Mouse (Mus musculus): ENCODE data around the gene Ahdc1. TPM values are rescaled to one million over a fixed set of nuclear protein-coding genes. Genes with fewer than 3 reads are reported as not detected.

Ahdc1 gene
- polyA plus RNA-seq, 1 experiment from 2014 or later = 11.6 TPM

DNA sequence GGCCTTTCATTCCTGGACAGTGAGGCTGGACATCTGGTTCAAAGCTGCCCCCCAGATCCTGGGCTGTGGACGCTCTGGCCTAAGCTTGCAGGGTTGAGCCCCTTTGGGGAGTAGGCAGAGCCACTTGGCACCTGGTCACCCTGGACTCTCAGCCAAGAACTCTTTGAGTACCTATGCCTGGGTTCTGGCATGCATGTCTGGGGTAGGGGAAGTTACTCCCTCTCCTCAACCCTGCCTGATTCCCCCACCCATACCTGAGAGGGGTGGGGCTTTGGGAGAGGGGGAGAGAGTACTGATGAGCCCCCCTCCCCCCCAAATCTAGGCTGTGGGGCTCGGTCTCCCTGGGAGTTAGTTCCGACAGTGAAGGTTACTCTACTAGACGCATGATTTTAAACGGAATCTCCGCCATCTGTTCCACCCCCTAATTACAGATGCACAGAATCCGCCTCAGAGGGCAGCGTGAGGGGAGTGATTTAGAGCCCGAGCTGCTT, 10.2 kb downstream of the Ahdc1 start:
- peaks cover 15% of the 10 kb centered on the region; the same call in 1 of the 2 replicates for H3K36me3 ChIP-seq
- no peak for ATAC-seq (ENCODE audit: insufficient number of reproducible peaks, low FRiP score)
- peak overlapping the region; percentile 49; the same call in 1 of the 2 replicates for H3K9ac ChIP-seq
- 36% methylated on average over 9 of the region's 9 CpGs for WGBS
- no peak overlapping the region for H3K4me3 ChIP-seq
- H3K27me3 ChIP-seq (replicated peaks) = no peaks in the 10 kb centered on the region
- H3K9me3 ChIP-seq (replicated peaks) = no peaks in the 10 kb centered on the region
- peaks cover 100% of the 10 kb centered on the region for H3K4me1 ChIP-seq (replicated peaks)
- peak overlapping the region; percentile 59; the same call in 1 of the 2 replicates for H3K27ac ChIP-seq (ENCODE audit: poor library complexity, severe bottlenecking)
- H3K4me2 ChIP-seq = peak overlapping the region; percentile 46

DNA sequence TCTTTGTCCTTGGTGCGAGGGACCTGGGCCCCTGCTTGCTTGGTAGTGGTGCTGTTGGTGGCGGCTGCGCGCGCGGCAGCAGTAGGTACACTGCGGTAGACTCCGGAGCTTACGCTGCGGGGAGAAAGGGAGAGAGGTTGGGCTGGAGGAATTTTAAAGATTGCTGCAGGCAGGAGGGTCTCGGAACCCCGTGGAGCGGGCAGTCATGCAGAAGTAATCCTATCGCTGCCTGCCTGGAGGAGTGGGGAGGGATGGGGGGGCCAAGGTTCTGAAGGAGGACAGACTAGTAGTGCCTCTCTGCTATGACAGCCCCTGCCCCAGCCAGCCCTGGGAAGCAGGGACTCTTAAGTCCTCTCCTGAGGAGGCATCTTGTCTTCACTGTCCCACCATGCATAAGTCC, 11.2 kb downstream of the Ahdc1 start:
- no peak overlapping the region; the same call in 1 of the 2 replicates for H3K27ac ChIP-seq (ENCODE audit: poor library complexity, severe bottlenecking)
- WGBS = 31% methylated on average over 14 of the region's 14 CpGs

GRCm38 (mm10) chr4:133022954-133023635, 12.0 kb downstream of the Ahdc1 start:
- Histone ChIP-seq H3K27ac (ENCODE audit: poor library complexity, severe bottlenecking) (no peak overlapping the region), H3K4me3 (no peak overlapping the region), H3K4me1 (replicated peaks) (peaks cover 100% of the 10 kb centered on the region), H3K36me3 (peaks cover 20% of the 10 kb centered on the region; the same call in 1 of the 2 replicates), H3K27me3 (replicated peaks) (no peaks in the 10 kb centered on the region), H3K9me3 (replicated peaks) (no peaks in the 10 kb centered on the region), H3K4me2 (no peak overlapping the region), H3K9ac (0 out of 2 replicates have a peak overlapping the region, but pooled peaks have one; percentile 15)
- ATAC-seq (ENCODE audit: insufficient number of reproducible peaks, low FRiP score) = no peak
- WGBS = 75% methylated on average over 14 of the region's 14 CpGs

More for the DNA sequence above, 11.2 kb downstream of the Ahdc1 start:
- Histone ChIP-seq H3K4me1 (replicated peaks) (peaks cover 100% of the 10 kb centered on the region), H3K9me3 (replicated peaks) (no peaks in the 10 kb centered on the region), H3K9ac (peak overlapping the region; percentile 53), H3K36me3 (peaks cover 15% of the 10 kb centered on the region; the same call in 1 of the 2 replicates), H3K4me2 (peak overlapping the region; percentile 46), H3K4me3 (0 out of 2 replicates have a peak overlapping the region, but pooled peaks have one; percentile 3), H3K27me3 (replicated peaks) (no peaks in the 10 kb centered on the region)
- ATAC-seq (ENCODE audit: insufficient number of reproducible peaks, low FRiP score) = no peak

DNA sequence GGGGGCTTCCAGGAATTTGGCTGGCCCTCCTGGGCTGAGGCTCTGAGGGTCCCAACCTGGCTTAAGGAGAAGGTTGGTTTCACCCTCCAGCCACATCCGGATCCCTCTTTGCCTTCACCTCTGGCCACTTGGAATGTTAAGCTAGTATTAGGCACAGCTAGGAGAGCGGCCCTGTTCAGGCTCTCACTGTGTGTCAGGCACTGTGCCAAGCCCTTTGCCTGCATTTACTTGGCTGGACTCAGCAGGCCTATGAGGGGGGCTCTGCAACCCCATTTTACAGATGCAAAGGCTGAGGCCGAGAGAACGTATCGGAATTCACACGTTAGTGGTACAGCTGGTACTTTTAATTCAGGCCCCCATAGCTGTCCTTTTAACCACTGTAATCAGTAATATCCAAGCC, 12.6 kb downstream of the Ahdc1 start:
- Histone ChIP-seq H3K27me3 (replicated peaks) (no peaks in the 10 kb centered on the region), H3K4me1 (replicated peaks) (peaks cover 100% of the 10 kb centered on the region), H3K27ac (ENCODE audit: poor library complexity, severe bottlenecking) (no peak overlapping the region), H3K4me2 (no peak overlapping the region), H3K9me3 (replicated peaks) (no peaks in the 10 kb centered on the region), H3K9ac (no peak overlapping the region), H3K4me3 (no peak overlapping the region), H3K36me3 (peaks cover 19% of the 10 kb centered on the region; the same call in 1 of the 2 replicates)
- WGBS = 89% methylated on average over 6 of the region's 6 CpGs
- no peak for ATAC-seq (ENCODE audit: insufficient number of reproducible peaks, low FRiP score)

GRCm38 (mm10) chr4:133024404-133024803, 13.3 kb downstream of the Ahdc1 start:
- H3K4me2 ChIP-seq = peak overlapping the region; percentile 33; the same call in 1 of the 2 replicates
- peaks cover 100% of the 10 kb centered on the region for H3K4me1 ChIP-seq (replicated peaks)
- 33% methylated on average over 4 of the region's 4 CpGs for WGBS
- H3K9ac ChIP-seq = peak overlapping the region; percentile 64; the same call in 1 of the 2 replicates
- no peak for ATAC-seq (ENCODE audit: insufficient number of reproducible peaks, low FRiP score)
- H3K9me3 ChIP-seq (replicated peaks) = no peaks in the 10 kb centered on the region
- peaks cover 15% of the 10 kb centered on the region; the same call in 1 of the 2 replicates for H3K36me3 ChIP-seq
- H3K27ac ChIP-seq (ENCODE audit: poor library complexity, severe bottlenecking) = peak overlapping the region; percentile 80
- no peak overlapping the region for H3K4me3 ChIP-seq
- no peaks in the 10 kb centered on the region for H3K27me3 ChIP-seq (replicated peaks)

- H3K36me3 ChIP-seq = peaks cover 11% of the 10 kb centered on the region; the same call in 1 of the 2 replicates
- no peak overlapping the region; the same call in 1 of the 2 replicates for H3K4me3 ChIP-seq
- peaks cover 100% of the 10 kb centered on the region for H3K4me1 ChIP-seq (replicated peaks)
- 14% methylated on average over 9 of the region's 10 CpGs for WGBS
- H3K27me3 ChIP-seq (replicated peaks) = no peaks in the 10 kb centered on the region
- H3K4me2 ChIP-seq = peak overlapping the region; percentile 33
- H3K9me3 ChIP-seq (replicated peaks) = no peaks in the 10 kb centered on the region
- peak; percentile 49 for ATAC-seq (ENCODE audit: insufficient number of reproducible peaks, low FRiP score)
- H3K27ac ChIP-seq (ENCODE audit: poor library complexity, severe bottlenecking) = peak overlapping the region; percentile 80
- H3K9ac ChIP-seq = peak overlapping the region; percentile 64
Observed at GRCm38 (mm10) chr4:133024969-133025685, 14.1 kb downstream of the Ahdc1 start.

DNA sequence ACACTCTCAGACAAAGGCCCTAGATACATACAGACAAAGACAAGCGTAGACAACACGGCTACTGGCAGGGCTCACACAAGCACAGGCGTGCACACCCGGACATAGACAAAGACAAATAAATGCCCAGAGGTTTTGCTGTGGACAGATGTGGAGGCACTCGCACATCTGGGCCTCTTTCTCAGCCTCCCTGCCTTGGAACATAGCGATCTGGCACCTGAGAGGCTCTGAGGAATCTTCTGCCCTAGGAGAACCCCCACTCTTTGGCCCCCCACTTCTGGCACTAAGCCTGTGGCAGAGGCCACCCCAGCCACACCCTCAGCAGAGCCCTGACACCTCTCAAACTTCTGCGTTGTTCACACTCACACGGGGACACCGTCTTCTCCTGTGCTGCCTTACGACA, 15.2 kb downstream of the Ahdc1 start:
- Histone ChIP-seq H3K4me3 (no peak overlapping the region), H3K4me2 (no peak overlapping the region), H3K9me3 (replicated peaks) (no peaks in the 10 kb centered on the region), H3K27ac (ENCODE audit: poor library complexity, severe bottlenecking) (peak overlapping the region; percentile 80), H3K27me3 (replicated peaks) (no peaks in the 10 kb centered on the region), H3K9ac (peak overlapping the region; percentile 64; the same call in 1 of the 2 replicates), H3K36me3 (peaks cover 15% of the 10 kb centered on the region), H3K4me1 (replicated peaks) (peaks cover 89% of the 10 kb centered on the region)
- WGBS = 65% methylated on average over 10 of the region's 10 CpGs
- no peak for ATAC-seq (ENCODE audit: insufficient number of reproducible peaks, low FRiP score)

- Histone ChIP-seq H3K4me1 (replicated peaks) (peaks cover 83% of the 10 kb centered on the region), H3K9me3 (replicated peaks) (no peaks in the 10 kb centered on the region), H3K4me2 (no peak overlapping the region), H3K9ac (no peak overlapping the region), H3K4me3 (no peak overlapping the region), H3K27ac (ENCODE audit: poor library complexity, severe bottlenecking) (peak overlapping the region; percentile 80), H3K27me3 (replicated peaks) (no peaks in the 10 kb centered on the region), H3K36me3 (peaks cover 21% of the 10 kb centered on the region)
- WGBS = 6% methylated on average over 2 of the region's 2 CpGs
- ATAC-seq (ENCODE audit: insufficient number of reproducible peaks, low FRiP score) = no peak
Observed at GRCm38 (mm10) chr4:133026826-133027375, 15.8 kb downstream of the Ahdc1 start.

- peaks cover 22% of the 10 kb centered on the region for H3K36me3 ChIP-seq
- H3K4me1 ChIP-seq (replicated peaks) = peaks cover 75% of the 10 kb centered on the region
- no peaks in the 10 kb centered on the region for H3K9me3 ChIP-seq (replicated peaks)
- 49% methylated on average over 10 of the region's 10 CpGs for WGBS
- no peaks in the 10 kb centered on the region for H3K27me3 ChIP-seq (replicated peaks)
- no peak overlapping the region for H3K4me2 ChIP-seq
- H3K9ac ChIP-seq = no peak overlapping the region
- 0 out of 2 replicates have a peak overlapping the region, but pooled peaks have one; percentile 3 for H3K27ac ChIP-seq (ENCODE audit: poor library complexity, severe bottlenecking)
- no peak overlapping the region for H3K4me3 ChIP-seq
- ATAC-seq (ENCODE audit: insufficient number of reproducible peaks, low FRiP score) = no peak
Observed at GRCm38 (mm10) chr4:133027721-133028120, 16.7 kb downstream of the Ahdc1 start.

DNA sequence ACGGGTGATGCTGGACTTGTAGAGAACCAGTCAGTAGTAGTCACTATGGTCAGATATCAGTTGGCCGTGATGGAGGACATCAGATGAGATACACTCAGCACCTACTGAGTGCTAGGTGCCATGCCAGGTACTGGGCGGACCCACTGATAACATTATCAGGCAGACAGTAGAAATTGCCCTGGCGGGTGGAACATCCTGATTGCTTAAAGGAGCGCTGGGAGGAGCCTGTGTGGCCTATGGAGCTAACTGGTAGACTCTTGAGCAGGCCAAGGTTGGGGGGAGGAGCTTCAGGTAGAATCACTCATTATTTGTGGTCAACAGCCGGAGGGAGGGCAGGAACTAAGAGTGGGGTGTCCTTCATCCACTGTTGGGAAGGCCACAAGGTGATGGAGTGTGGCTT, 17.1 kb downstream of the Ahdc1 start:
- Histone ChIP-seq H3K36me3 (peaks cover 22% of the 10 kb centered on the region), H3K27ac (ENCODE audit: poor library complexity, severe bottlenecking) (no peak overlapping the region), H3K4me2 (no peak overlapping the region), H3K4me3 (no peak overlapping the region), H3K9ac (no peak overlapping the region), H3K9me3 (replicated peaks) (no peaks in the 10 kb centered on the region), H3K27me3 (replicated peaks) (no peaks in the 10 kb centered on the region), H3K4me1 (replicated peaks) (peaks cover 70% of the 10 kb centered on the region)
- 64% methylated on average over 6 of the region's 6 CpGs for WGBS
- no peak for ATAC-seq (ENCODE audit: insufficient number of reproducible peaks, low FRiP score)

DNA sequence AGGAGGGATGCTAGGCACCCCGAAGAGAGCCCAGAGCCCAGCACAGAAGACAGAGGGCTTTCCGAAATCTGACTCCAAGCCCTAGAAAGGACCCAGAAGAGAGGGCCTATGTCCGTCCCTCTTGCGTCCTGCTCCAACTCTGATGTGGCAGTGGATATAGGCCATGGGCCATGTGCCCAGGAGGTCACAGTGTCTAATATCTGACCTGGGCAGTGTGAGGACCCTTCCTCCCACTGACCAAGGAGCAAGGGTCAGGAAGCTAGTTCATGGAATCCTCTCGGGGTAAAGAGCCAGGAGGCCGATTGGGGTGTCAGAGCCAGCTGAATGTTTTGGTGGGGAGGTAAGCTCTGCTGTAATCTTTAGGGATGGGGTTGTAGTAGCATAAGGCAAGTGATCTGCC, 17.8 kb downstream of the Ahdc1 start:
- Histone ChIP-seq H3K4me3 (no peak overlapping the region), H3K9ac (no peak overlapping the region), H3K4me1 (replicated peaks) (peaks cover 63% of the 10 kb centered on the region), H3K4me2 (no peak overlapping the region), H3K27ac (ENCODE audit: poor library complexity, severe bottlenecking) (no peak overlapping the region), H3K9me3 (replicated peaks) (no peaks in the 10 kb centered on the region), H3K36me3 (peaks cover 22% of the 10 kb centered on the region), H3K27me3 (replicated peaks) (no peaks in the 10 kb centered on the region)
- ATAC-seq (ENCODE audit: insufficient number of reproducible peaks, low FRiP score) = no peak
- 74% methylated on average over 6 of the region's 6 CpGs for WGBS

Measured in heart, embryonic 12.5 days (tissue).